Mouse (Mus musculus): ENCODE measurements around the gene Itgb2l. TPM values are rescaled to one million over a fixed set of nuclear protein-coding genes. Genes with fewer than 3 reads are reported as not detected.

The Itgb2l gene
- total RNA-seq, 1 experiment = not detected

- H3K4me3 ChIP-seq (ENCODE audit: insufficient read depth in 1 of 2, low read depth in 1 of 2, low read length in 2 of 2, poor library complexity in 1 of 2, severe bottlenecking in 1 of 2) = no peak overlapping the region
- no peak for DNase-seq (ENCODE audit: low read depth, low spot score)
- in situ Hi-C loops (cut with MboI; ENCODE audit: low sequenced_read_pairs in 2 of 2, unreplicated experiment in 2 of 2) = no loop called here
- H3K4me1 ChIP-seq (ENCODE audit: control insufficient read depth in 2 of 2, insufficient read depth in 2 of 2, low read length in 2 of 2, poor library complexity in 1 of 2) = no peaks in the 10 kb centered on the region
- H3K9ac ChIP-seq (ENCODE audit: insufficient read depth, low read depth, low read length, poor library complexity, severe bottlenecking) = no peak overlapping the region
- no peak overlapping the region for H3K27ac ChIP-seq (ENCODE audit: insufficient read depth, low read depth, low read length, poor library complexity, severe bottlenecking)
- no peaks in the 10 kb centered on the region for H3K9me3 ChIP-seq (ENCODE audit: control insufficient read depth, insufficient read depth, low read depth, low read length)
- no peak for TF ChIP-seq ZNF384 (IDR thresholded peaks at IDR 0.05; ENCODE audit: low read depth, low read length)
- no peak for TF ChIP-seq MAFK (IDR thresholded peaks at IDR 0.05; ENCODE audit: insufficient read depth, low read depth, low read length)
- no peak for TF ChIP-seq ZC3H11A (IDR thresholded peaks at IDR 0.05; ENCODE audit: borderline replicate concordance, low read depth, low read length)
- no peaks in the 10 kb centered on the region for H3K36me3 ChIP-seq (ENCODE audit: control insufficient read depth, insufficient read depth, low read length, poor library complexity, severe bottlenecking)
These were observed 44.6 kb downstream of the Itgb2l start for GRCm38 (mm10) chr16:96398806-96399205.

- Histone ChIP-seq H3K4me3 (ENCODE audit: insufficient read depth in 1 of 2, low read depth in 1 of 2, low read length in 2 of 2, poor library complexity in 1 of 2, severe bottlenecking in 1 of 2) (no peak overlapping the region), H3K9ac (ENCODE audit: insufficient read depth, low read depth, low read length, poor library complexity, severe bottlenecking) (no peak overlapping the region), H3K36me3 (ENCODE audit: control insufficient read depth, insufficient read depth, low read length, poor library complexity, severe bottlenecking) (no peaks in the 10 kb centered on the region), H3K9me3 (ENCODE audit: control insufficient read depth, insufficient read depth, low read depth, low read length) (no peaks in the 10 kb centered on the region), H3K27ac (ENCODE audit: insufficient read depth, low read depth, low read length, poor library complexity, severe bottlenecking) (no peak overlapping the region), H3K4me1 (ENCODE audit: control insufficient read depth in 2 of 2, insufficient read depth in 2 of 2, low read length in 2 of 2, poor library complexity in 1 of 2) (no peaks in the 10 kb centered on the region)
- no peak for DNase-seq (ENCODE audit: low read depth, low spot score)
- TF ChIP-seq ZC3H11A (IDR thresholded peaks at IDR 0.05; ENCODE audit: borderline replicate concordance, low read depth, low read length) (no peak), ZNF384 (IDR thresholded peaks at IDR 0.05; ENCODE audit: low read depth, low read length) (no peak), HCFC1 (IDR thresholded peaks at IDR 0.05; ENCODE audit: borderline replicate concordance, insufficient read depth, low read length) (no peak), CHD2 (IDR thresholded peaks at IDR 0.05; ENCODE audit: low read depth, low read length) (no peak), MAFK (IDR thresholded peaks at IDR 0.05; ENCODE audit: insufficient read depth, low read depth, low read length) (no peak)
- in situ Hi-C loops (cut with MboI; ENCODE audit: low sequenced_read_pairs in 2 of 2, unreplicated experiment in 2 of 2) = no loop called here
These were observed 47.3 kb downstream of the Itgb2l start for GRCm38 (mm10) chr16:96396013-96396650.

GRCm38 (mm10) chr16:96395516-96395915 lies 47.9 kb downstream of the Itgb2l start:
- no peak for DNase-seq (ENCODE audit: low read depth, low spot score)
- in situ Hi-C loops (cut with MboI; ENCODE audit: low sequenced_read_pairs in 2 of 2, unreplicated experiment in 2 of 2) = no loop called here
- Histone ChIP-seq H3K9ac (ENCODE audit: insufficient read depth, low read depth, low read length, poor library complexity, severe bottlenecking) (no peak overlapping the region), H3K4me1 (ENCODE audit: control insufficient read depth in 2 of 2, insufficient read depth in 2 of 2, low read length in 2 of 2, poor library complexity in 1 of 2) (no peaks in the 10 kb centered on the region), H3K27ac (ENCODE audit: insufficient read depth, low read depth, low read length, poor library complexity, severe bottlenecking) (no peak overlapping the region), H3K36me3 (ENCODE audit: control insufficient read depth, insufficient read depth, low read length, poor library complexity, severe bottlenecking) (no peaks in the 10 kb centered on the region), H3K9me3 (ENCODE audit: control insufficient read depth, insufficient read depth, low read depth, low read length) (no peaks in the 10 kb centered on the region), H3K4me3 (ENCODE audit: insufficient read depth in 1 of 2, low read depth in 1 of 2, low read length in 2 of 2, poor library complexity in 1 of 2, severe bottlenecking in 1 of 2) (no peak overlapping the region)
- TF ChIP-seq MAFK (IDR thresholded peaks at IDR 0.05; ENCODE audit: insufficient read depth, low read depth, low read length) (no peak), CHD2 (IDR thresholded peaks at IDR 0.05; ENCODE audit: low read depth, low read length) (no peak), ZC3H11A (IDR thresholded peaks at IDR 0.05; ENCODE audit: borderline replicate concordance, low read depth, low read length) (no peak), ZNF384 (IDR thresholded peaks at IDR 0.05; ENCODE audit: low read depth, low read length) (no peak), HCFC1 (IDR thresholded peaks at IDR 0.05; ENCODE audit: borderline replicate concordance, insufficient read depth, low read length) (no peak)

- Histone ChIP-seq H3K36me3 (ENCODE audit: control insufficient read depth, insufficient read depth, low read length, poor library complexity, severe bottlenecking) (no peaks in the 10 kb centered on the region), H3K9ac (ENCODE audit: insufficient read depth, low read depth, low read length, poor library complexity, severe bottlenecking) (no peak overlapping the region), H3K9me3 (ENCODE audit: control insufficient read depth, insufficient read depth, low read depth, low read length) (no peaks in the 10 kb centered on the region), H3K27ac (ENCODE audit: insufficient read depth, low read depth, low read length, poor library complexity, severe bottlenecking) (no peak overlapping the region), H3K4me3 (ENCODE audit: insufficient read depth in 1 of 2, low read depth in 1 of 2, low read length in 2 of 2, poor library complexity in 1 of 2, severe bottlenecking in 1 of 2) (no peak overlapping the region), H3K4me1 (ENCODE audit: control insufficient read depth in 2 of 2, insufficient read depth in 2 of 2, low read length in 2 of 2, poor library complexity in 1 of 2) (no peaks in the 10 kb centered on the region)
- TF ChIP-seq ZNF384 (IDR thresholded peaks at IDR 0.05; ENCODE audit: low read depth, low read length) (no peak), CHD2 (IDR thresholded peaks at IDR 0.05; ENCODE audit: low read depth, low read length) (no peak), ZC3H11A (IDR thresholded peaks at IDR 0.05; ENCODE audit: borderline replicate concordance, low read depth, low read length) (no peak)
- no peak for DNase-seq (ENCODE audit: low read depth, low spot score)
- in situ Hi-C loops (cut with MboI; ENCODE audit: low sequenced_read_pairs in 2 of 2, unreplicated experiment in 2 of 2) = no loop called here
These were observed 52.3 kb downstream of the Itgb2l start for GRCm38 (mm10) chr16:96391070-96391469.

GRCm38 (mm10) chr16:96388481-96388880 lies 54.9 kb downstream of the Itgb2l start:
- Histone ChIP-seq H3K4me3 (ENCODE audit: insufficient read depth in 1 of 2, low read depth in 1 of 2, low read length in 2 of 2, poor library complexity in 1 of 2, severe bottlenecking in 1 of 2) (no peak overlapping the region), H3K36me3 (ENCODE audit: control insufficient read depth, insufficient read depth, low read length, poor library complexity, severe bottlenecking) (no peaks in the 10 kb centered on the region), H3K27ac (ENCODE audit: insufficient read depth, low read depth, low read length, poor library complexity, severe bottlenecking) (no peak overlapping the region), H3K9ac (ENCODE audit: insufficient read depth, low read depth, low read length, poor library complexity, severe bottlenecking) (no peak overlapping the region), H3K9me3 (ENCODE audit: control insufficient read depth, insufficient read depth, low read depth, low read length) (no peaks in the 10 kb centered on the region), H3K4me1 (ENCODE audit: control insufficient read depth in 2 of 2, insufficient read depth in 2 of 2, low read length in 2 of 2, poor library complexity in 1 of 2) (no peaks in the 10 kb centered on the region)
- DNase-seq (ENCODE audit: low read depth, low spot score) = no peak
- in situ Hi-C loops (cut with MboI; ENCODE audit: low sequenced_read_pairs in 2 of 2, unreplicated experiment in 2 of 2) = no loop called here
- no peak for TF ChIP-seq CHD2 (IDR thresholded peaks at IDR 0.05; ENCODE audit: low read depth, low read length)
- TF ChIP-seq HCFC1 (IDR thresholded peaks at IDR 0.05; ENCODE audit: borderline replicate concordance, insufficient read depth, low read length) = no peak
- TF ChIP-seq ZC3H11A (IDR thresholded peaks at IDR 0.05; ENCODE audit: borderline replicate concordance, low read depth, low read length) = no peak
- TF ChIP-seq ZNF384 (IDR thresholded peaks at IDR 0.05; ENCODE audit: low read depth, low read length) = no peak
- no peak for TF ChIP-seq MAFK (IDR thresholded peaks at IDR 0.05; ENCODE audit: insufficient read depth, low read depth, low read length)

All from ES-E14 (cell line).